Comparison of ENCODE assay signal across 8 mouse cellular contexts in genomic region chr10:75129283-75129710, GRCm38 (mm10).
DNase-seq lines count a peak whose midpoint lies in the region; ATAC-seq and TF ChIP-seq lines count a peak whose summit lies in the region.

No protein-coding gene starts in this region.

- H3K4me2 ChIP-seq in liver, embryonic 11.5 days, result no peak overlapping the region

- peaks cover 45% of the 10 kb centered on the region for H3K36me3 ChIP-seq in C2C12 (ENCODE audit: control insufficient read depth, insufficient read depth)
- H3K36me3 ChIP-seq in liver, embryonic 11.5 days (ENCODE audit: control insufficient read depth, insufficient read depth, low read length), result peaks cover 13% of the 10 kb centered on the region

- no peaks in the 10 kb centered on the region for H3K27me3 ChIP-seq in C2C12 (ENCODE audit: control insufficient read depth, insufficient read depth, insufficient read length)
- no peaks in the 10 kb centered on the region for H3K27me3 ChIP-seq in liver, embryonic 11.5 days (replicated peaks; ENCODE audit: control insufficient read depth, insufficient read depth, low read length)

- no peaks in the 10 kb centered on the region for H3K9me3 ChIP-seq in liver, embryonic 11.5 days (ENCODE audit: control insufficient read depth, low read length)

- H3K4me1 ChIP-seq in liver, embryonic 11.5 days (replicated peaks; ENCODE audit: control insufficient read depth, insufficient read depth, low read length), result no peaks in the 10 kb centered on the region

- H3K79me2 ChIP-seq in C2C12 (ENCODE audit: control insufficient read depth, insufficient read depth), result peaks cover 13% of the 10 kb centered on the region

- intact Hi-C loops in gastrocnemius, adult 2 months (cut with DNase I), result no loop called here

- no peak for TF ChIP-seq CTCF in gastrocnemius, adult 2 months (IDR thresholded peaks at IDR 0.05)
- no peak for TF ChIP-seq CTCF in C2C12 (IDR thresholded peaks at IDR 0.05; ENCODE audit: control insufficient read depth, insufficient read depth, insufficient read length)

- peak overlapping the region; percentile 63; the same call in 1 of the 2 replicates for H3K27ac ChIP-seq in gastrocnemius, adult 2 months
- H3K27ac ChIP-seq in liver, embryonic 11.5 days (ENCODE audit: low read depth, low read length), result no peak overlapping the region

- WGBS in liver, embryonic 11.5 days, result 81% methylated on average over 7 of the region's 7 CpGs

- DNase-seq in gastrocnemius, adult 2 months, result peak; percentile 75
- DNase-seq in gastrocnemius, postnatal 10 days, result no peak
- DNase-seq in adrenal gland, postnatal 14 days, result peak; percentile 83
- peak; percentile 69 for DNase-seq in induced T-regulatory cell, adult 2 months (ENCODE audit: low read depth)
- DNase-seq in lung, postnatal 4 days, result peak; percentile 89
- no peak for DNase-seq in neural tube, embryonic 10.5 days (ENCODE audit: extremely low spot score, low spot score)
- DNase-seq in liver, embryonic 11.5 days (ENCODE audit: low spot score), result no peak

- no peak overlapping the region for H3ac ChIP-seq in C2C12 (ENCODE audit: control insufficient read depth, insufficient read length, low read depth)

- no peak overlapping the region for H3K4me3 ChIP-seq in gastrocnemius, adult 2 months
- no peak overlapping the region for H3K4me3 ChIP-seq in C2C12 (ENCODE audit: insufficient read depth, poor library complexity, severe bottlenecking)
- no peak overlapping the region for H3K4me3 ChIP-seq in liver, embryonic 11.5 days (ENCODE audit: low read depth, low read length)

- no peak overlapping the region for H3K9ac ChIP-seq in liver, embryonic 11.5 days (ENCODE audit: low read depth, low read length)

- H3K79me3 ChIP-seq in C2C12 (ENCODE audit: low read depth), result peaks cover 1% of the 10 kb centered on the region

- no peak for ATAC-seq in liver, embryonic 11.5 days (replicated peaks; ENCODE audit: low FRiP score)

TF ChIP-seq in C2C12, 6 proteins besides CTCF, POLR2A, EP300 and RAD21:
- TF ChIP-seq MAX (IDR thresholded peaks at IDR 0.05), result peak; percentile 59
- no peak for TF ChIP-seq CEBPB (IDR thresholded peaks at IDR 0.05; ENCODE audit: low read depth)

Comparison
In these comparisons a context has a peak if more than half of its experiments do, and no peak if none do; other contexts are left out.
1. DNase-seq: peak in gastrocnemius, adult 2 months (single experiment), adrenal gland, postnatal 14 days (single experiment), induced T-regulatory cell, adult 2 months (single experiment) and lung, postnatal 4 days (2 of 2); none in gastrocnemius, postnatal 10 days (single experiment), neural tube, embryonic 10.5 days (single experiment) and liver, embryonic 11.5 days (single experiment).